8 mouse cellular contexts compared by ENCODE assay signal in genomic region chr14:25353804-25354203, GRCm38 (mm10).
A peak's percentile ranks its signal among the peaks of the same experiment; 100 is the strongest.
DNase-seq lines count a peak whose midpoint lies in the region; ATAC-seq and TF ChIP-seq lines count a peak whose summit lies in the region.

No protein-coding gene starts in this region.

- ATAC-seq in intestine, embryonic 15.5 days, result no peak
- peak; percentile 81 for ATAC-seq in lung, postnatal 0 days

- H3K27ac ChIP-seq in intestine, embryonic 15.5 days, result peak overlapping the region; percentile 68
- peak overlapping the region; percentile 11; the same call in 1 of the 2 replicates for H3K27ac ChIP-seq in lung, postnatal 0 days (ENCODE audit: low read length)

- TF ChIP-seq CTCF in lung, postnatal 0 days (IDR thresholded peaks at IDR 0.05), result no peak

- DNase-seq in cerebellum, postnatal 10 days, result peak; percentile 70 to 77
- no peak for DNase-seq in cerebellum, adult 8-10 months
- DNase-seq in right cerebral cortex, adult 18-20 months, result peak; percentile 17
- no peak for DNase-seq in right cerebral cortex, postnatal 25 days
- DNase-seq in lung, postnatal 0 days (ENCODE audit: low spot score), result peak; percentile 69
- DNase-seq in thymus, postnatal 4 days, result no peak
- no peak for DNase-seq in spleen, postnatal 10 days (ENCODE audit: low spot score in 2 of 2)

- H3K9ac ChIP-seq in intestine, embryonic 15.5 days, result no peak overlapping the region
- no peak overlapping the region for H3K9ac ChIP-seq in lung, postnatal 0 days (replicated peaks; ENCODE audit: low read depth)

- H3K36me3 ChIP-seq in intestine, embryonic 15.5 days, result no peaks in the 10 kb centered on the region
- H3K36me3 ChIP-seq in lung, postnatal 0 days (ENCODE audit: insufficient read depth, low read length), result no peaks in the 10 kb centered on the region

- H3K9me3 ChIP-seq in intestine, embryonic 15.5 days, result no peaks in the 10 kb centered on the region
- H3K9me3 ChIP-seq in lung, postnatal 0 days (ENCODE audit: low read length), result no peaks in the 10 kb centered on the region

- WGBS in intestine, embryonic 15.5 days, result 58% methylated on average over 8 of the region's 8 CpGs
- 55% methylated on average over 8 of the region's 8 CpGs for WGBS in lung, postnatal 0 days

- no peak overlapping the region for H3K4me2 ChIP-seq in intestine, embryonic 15.5 days (replicated peaks)
- no peak overlapping the region for H3K4me2 ChIP-seq in lung, postnatal 0 days (replicated peaks; ENCODE audit: low read depth, low read length)

- H3K4me3 ChIP-seq in intestine, embryonic 15.5 days (replicated peaks), result no peak overlapping the region
- no peak overlapping the region for H3K4me3 ChIP-seq in lung, postnatal 0 days (ENCODE audit: low read depth, low read length)

- peaks cover 15% of the 10 kb centered on the region for H3K4me1 ChIP-seq in intestine, embryonic 15.5 days (replicated peaks)
- H3K4me1 ChIP-seq in lung, postnatal 0 days (ENCODE audit: insufficient read depth, low read depth, low read length), result no peaks in the 10 kb centered on the region

- no peak for TF ChIP-seq EP300 in lung, postnatal 0 days (IDR thresholded peaks at IDR 0.05)

- no peaks in the 10 kb centered on the region for H3K27me3 ChIP-seq in intestine, embryonic 15.5 days (replicated peaks)
- H3K27me3 ChIP-seq in lung, postnatal 0 days (replicated peaks; ENCODE audit: insufficient read depth, low read length), result no peaks in the 10 kb centered on the region

Comparison
In these comparisons a context has a peak if more than half of its experiments do, and no peak if none do; other contexts are left out.
1. DNase-seq: peak in cerebellum, postnatal 10 days (2 of 2), right cerebral cortex, adult 18-20 months (single experiment) and lung, postnatal 0 days (single experiment); none in cerebellum, adult 8-10 months (single experiment), right cerebral cortex, postnatal 25 days (single experiment), thymus, postnatal 4 days (single experiment) and spleen, postnatal 10 days (0 of 2).